Mouse (Mus musculus) adrenal gland, adult 2 months (tissue): ENCODE data around the gene Lcmt2. TPM values are rescaled to one million over a fixed set of nuclear protein-coding genes. Genes with fewer than 3 reads are reported as not detected.
A peak's percentile ranks its signal among the peaks of the same experiment; 100 is the strongest.
"Not testable (repeated sequence)": the region's sequence is repeated elsewhere in the genome, so short reads cannot be mapped to it uniquely, and the experiment has no call there.

Source experiments
- DNase-seq: peaks from one replicate; pipeline ENCODE4 v3.0.0; 2021
- long read RNA-seq: library from polyadenylated mRNA; stranded (forward); transcript quantifications from one replicate; pipeline ENCODE4 v2.0.0, GENCODE M21; 2021
- polyA plus RNA-seq: library from polyadenylated mRNA; depleted of rRNA; stranded (reverse); fragments of >200 nt; gene quantifications from 2 replicates; pipeline ENCODE4 v1.2.3, GENCODE M21; 2012; rRNA removed
- total RNA-seq, 2 experiments: library from RNA; stranded (reverse); gene quantifications; 2 replicates each; pipeline ENCODE4 v1.2.3; 2021

The Lcmt2 gene
- 10 to 100 TPM in 1 of 2 experiments, 1 to 10 TPM in 1; 7.0 to 11.8 TPM for total RNA-seq
- 17.9 and 18.1 TPM in 2 replicates for polyA plus RNA-seq
- long read RNA-seq, transcript Lcmt2-202 (1 exons, 3,056 nt), result major isoform, 24 of 24 reads
- long read RNA-seq, partial matches to known transcripts, result 0 of 24 reads
- long read RNA-seq, other reads (novel, unspliced or antisense), result 0 of 24 reads

DNA sequence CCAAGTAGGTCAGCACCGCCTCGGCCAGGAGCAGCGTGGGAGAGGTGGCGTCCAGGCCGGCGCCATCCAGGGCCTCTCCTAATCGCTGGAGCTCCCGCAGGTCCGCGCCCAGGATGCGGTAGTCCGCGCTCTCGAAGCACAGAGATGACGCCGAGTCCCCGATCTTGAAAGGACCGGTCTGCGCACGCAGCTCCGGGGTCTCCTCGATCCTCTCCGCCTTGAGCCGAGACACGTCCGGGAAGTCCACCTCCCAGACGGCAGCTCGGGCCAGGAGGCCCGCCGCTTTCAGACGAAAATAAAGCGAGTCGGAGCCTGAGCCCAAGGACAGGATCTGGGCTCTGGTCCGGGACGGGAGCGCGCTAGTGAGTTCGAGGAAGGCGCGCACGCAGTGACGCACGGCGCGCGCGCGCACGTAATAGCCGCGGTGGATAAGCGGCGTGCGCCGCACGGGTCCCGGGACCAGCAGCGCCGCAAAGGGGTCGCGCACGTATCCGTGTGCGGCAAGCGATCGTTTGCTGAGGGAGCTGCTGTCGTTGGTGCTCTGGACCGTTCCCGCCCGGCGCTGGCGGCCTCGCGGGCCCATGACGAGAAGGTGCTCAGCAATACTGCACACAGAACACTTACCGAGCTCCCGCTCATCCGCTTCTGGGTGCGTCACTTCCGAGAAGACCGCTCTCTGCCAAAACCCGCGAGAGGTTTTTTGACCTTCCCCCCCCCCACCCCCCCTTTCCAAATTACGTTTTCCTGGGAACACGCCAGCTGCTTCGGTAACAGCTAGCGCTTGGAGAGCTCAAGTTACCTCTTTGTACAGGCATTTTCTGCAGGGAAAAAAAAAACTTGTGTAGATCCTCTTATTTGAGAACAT is at the start of gene Lcmt2, which contains the start of gene Adal:
Gene Lcmt2, minus strand, starts transcription at position 636 of the 865 bp plus-strand sequence.
Gene Adal, plus strand, starts transcription at position 411 of the 865 bp plus-strand sequence.
- DNase-seq, result peak; percentile 96

DNA sequence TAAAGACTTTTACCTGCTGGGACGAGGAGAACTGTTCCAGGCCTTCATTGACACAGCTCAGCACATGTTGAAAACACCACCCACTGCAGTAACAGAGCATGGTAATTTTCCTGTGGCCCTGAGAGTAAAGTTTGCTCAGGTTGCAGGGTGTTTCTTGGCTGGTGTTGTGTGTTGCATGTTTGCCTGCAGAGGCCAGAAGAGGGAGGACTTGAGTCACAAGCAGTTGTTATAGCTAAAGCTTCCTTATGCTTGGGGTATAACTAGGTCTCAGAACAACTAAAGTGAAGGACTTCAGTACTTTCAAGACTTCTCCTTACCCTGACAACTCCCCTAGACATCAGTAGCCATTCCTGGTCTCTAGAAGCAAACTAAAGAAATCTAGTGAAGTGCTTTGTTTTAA is 48.1 kb upstream of the Lcmt2 start:
- DNase-seq, result no peak

DNA sequence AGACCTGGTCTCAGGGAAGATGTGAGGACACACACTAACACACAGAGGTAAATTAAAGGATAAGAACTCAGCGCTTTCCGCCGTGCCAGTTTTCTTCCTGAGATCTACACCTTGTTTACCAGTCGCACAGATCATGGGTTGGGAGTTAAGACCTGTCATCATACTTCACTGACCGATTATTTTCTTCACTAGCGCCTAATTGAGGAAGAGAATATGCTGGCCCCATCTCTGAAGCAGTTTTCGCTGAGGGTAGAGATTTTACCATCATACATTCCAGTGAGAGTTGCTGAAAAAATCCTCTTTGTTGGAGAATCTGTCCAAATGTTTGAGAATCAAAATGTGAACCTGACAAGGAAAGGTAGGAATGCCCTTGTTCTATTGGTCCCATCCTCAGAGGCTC is 43.7 kb upstream of the Lcmt2 start:
- no peak for DNase-seq

DNA sequence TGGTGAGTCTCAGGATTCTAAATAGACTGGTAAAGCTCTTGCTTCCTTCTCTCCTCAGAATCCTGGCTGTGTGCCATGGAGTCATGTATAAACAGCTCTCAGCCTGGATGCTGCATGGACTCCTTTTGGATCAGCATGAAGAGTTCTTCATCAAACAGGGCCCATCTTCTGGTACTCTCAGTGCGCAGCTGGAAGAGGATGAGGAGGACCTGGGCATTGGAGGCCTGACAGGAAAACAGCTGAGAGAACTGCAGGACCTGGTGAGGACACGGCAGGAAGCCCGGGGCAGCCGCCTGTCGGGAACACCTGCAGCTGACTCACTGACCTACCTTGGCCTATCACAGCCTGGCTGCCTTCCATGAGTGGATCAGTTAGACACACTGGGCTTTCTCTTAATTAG is 43.0 kb upstream of the Lcmt2 start:
- no peak for DNase-seq

DNA sequence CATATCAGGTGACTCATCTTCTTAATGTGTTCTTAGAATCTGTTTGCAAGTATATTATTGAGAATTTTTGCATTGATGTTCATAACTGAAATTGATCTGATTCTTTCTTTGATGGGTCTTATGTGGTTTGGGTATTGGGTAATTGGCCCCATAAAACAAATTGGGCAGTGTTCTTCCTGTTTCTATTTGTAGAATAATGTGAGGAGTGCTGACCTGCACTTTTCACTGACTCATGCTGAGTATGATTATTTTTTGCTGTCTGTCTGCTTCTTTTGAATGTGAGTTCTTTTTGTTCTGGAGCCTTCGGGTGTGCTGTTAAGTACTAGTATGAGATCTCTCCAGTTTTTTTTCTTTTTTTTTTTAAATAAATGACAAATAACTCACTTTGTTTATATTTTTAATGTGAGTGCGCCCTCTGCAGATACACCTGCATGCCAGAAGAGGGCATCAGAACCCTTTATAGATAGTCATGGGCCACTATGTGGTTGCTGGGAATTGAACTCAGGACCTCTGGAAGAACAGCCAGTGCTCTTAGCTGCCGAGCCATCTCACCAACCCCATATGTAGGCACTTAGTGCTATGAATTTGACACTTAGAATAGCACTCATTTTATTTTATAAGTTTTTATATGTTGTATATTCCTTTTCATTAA is 38.5 kb upstream of the Lcmt2 start:
- no peak for DNase-seq

DNA sequence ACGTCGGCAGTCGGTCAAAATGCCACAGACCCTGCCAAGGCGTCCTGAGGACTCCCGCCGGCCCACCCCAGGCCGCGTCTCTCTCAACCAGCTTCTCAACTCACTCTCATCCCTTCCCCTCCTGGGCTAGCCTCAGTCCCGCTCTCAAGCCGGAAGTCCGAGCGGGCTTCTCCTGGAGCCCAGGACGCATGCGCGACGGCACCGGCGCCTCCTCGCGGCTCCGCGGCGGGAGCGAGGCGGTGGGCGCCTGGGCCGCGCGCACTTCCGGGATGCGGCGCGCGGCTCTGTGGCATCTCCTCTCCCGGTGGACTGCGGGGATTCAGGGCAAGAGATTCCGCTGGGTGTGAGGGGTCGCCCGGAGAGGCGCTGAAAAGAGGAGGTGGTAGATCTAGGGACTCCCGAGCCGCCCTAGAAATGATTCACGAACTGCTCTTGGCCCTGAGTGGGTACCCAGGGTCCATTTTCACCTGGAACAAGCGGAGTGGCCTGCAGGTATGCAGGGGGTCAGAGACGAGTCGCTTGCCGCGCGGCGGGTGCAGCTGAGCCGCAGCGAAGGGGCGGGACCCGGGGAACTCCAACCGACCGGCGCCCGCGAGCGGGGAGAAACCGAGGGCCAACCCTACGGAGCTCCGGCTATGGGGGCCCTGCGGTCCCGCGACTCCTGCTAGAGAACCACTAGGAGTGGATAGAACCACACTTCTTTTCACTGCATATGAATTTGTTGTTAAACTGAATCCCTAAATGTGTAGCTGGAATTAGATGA is 30.7 kb upstream of the Lcmt2 start, which contains the start of gene Zscan29:
Gene Zscan29, minus strand, starts transcription at position 146 of the 763 bp plus-strand sequence.
- peak; percentile 95 for DNase-seq

DNA sequence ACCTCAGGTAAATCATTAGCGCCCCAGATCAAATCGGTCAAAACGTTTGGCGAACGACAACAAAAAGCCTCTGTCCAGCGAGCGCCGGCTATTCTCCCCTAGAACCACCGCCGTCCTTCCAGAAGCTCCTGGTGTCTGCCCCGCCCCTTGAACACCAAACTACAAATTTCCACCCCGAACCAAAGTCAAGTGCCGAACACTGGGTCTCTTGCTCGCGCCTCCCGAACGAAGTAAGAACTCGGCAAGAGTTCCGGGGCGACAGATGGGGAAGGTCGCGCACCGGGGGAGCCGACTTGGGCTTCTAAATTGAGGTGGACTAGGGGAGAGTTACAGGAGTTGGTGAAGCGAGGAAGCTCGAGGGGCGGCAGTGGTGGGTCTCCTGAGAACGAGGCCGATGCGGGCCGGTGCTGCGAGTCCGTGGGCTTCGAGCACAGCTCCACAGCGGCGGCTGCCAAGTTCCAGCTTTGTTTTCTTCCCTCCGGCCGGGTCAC is 30.1 kb upstream of the Lcmt2 start, which contains the start of gene Tubgcp4:
Gene Tubgcp4, plus strand, starts transcription at position 174 of the 491 bp plus-strand sequence.
- DNase-seq, result peak; percentile 80

DNA sequence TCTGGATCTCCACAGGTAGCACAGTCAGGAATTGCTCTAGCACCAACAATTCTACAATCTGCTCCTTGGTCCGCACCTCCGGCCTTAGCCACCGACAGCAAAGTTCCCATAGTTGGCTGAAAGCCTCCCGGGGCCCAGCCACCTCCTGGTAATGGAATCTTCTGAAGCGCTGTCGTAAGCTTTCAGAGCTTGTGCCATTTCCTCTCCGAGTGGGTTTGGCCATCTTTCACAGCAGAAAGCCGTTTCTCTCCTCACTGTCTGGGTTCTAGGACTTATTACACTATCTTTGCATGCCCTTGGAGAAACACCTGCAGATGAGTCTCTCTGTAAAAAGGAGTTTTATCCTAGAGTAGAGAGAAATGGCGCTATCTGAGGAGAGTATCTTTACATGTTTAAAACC is 29.4 kb upstream of the Lcmt2 start:
- DNase-seq, result peak; percentile 62

DNA sequence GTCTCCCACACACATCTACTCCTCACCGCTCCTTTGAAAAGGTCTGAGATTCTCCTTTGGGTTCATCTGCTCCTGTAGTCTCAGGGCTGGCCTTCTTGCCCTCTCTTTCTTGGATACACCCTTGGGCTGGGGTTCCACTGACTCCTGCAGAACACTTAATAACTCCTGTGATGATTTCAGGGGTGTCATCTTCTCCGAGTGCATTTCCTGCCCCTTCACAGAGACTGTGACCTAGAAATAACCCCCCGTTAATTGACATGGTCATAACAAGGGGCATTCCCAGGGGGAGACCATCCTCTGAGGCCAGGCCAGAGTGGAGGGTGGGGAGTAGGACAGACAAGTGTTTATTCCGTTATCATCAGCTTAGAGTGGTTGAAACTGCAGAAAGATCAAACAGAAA is 28.7 kb upstream of the Lcmt2 start:
- no peak for DNase-seq

DNA sequence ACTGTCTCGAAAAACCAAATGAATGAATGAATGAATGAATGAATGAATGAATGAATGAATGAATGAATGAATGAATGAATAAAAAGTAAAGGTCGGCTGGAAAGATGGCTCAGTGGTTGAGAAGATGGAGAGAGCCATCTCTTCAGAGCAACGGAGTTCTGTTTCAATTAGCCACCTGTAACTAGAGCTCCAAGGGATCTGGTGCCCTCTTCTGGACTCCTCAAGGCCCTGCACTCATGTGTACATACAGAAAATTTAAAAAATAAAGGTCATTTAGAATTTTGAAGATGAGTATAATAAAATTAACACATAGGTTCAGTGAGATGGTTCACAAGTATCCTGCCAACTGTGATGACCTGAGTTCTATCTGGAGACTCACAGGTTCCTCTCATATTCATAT is 12.6 kb upstream of the Lcmt2 start:
- DNase-seq, result no peak

DNA sequence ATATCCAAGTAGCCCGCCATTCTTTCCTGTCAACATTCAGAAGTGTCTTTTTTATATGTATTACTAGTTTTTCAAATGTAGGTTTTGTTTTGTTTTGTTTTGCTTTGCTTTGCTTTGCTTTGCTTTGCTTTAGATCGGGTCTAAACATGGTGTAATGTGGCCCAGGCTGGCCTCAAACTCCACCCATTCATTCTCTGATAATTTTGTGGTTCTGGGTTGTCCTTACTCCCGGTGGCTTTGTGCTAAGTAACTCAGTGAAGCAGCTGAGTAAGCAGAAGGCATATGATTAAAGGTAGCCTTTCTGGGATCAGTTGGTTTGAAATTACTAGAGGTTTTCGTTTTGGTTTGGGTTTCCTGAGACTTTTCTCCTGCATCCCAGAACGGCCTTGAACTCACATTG is 9.2 kb upstream of the Lcmt2 start:
- DNase-seq, result no peak

DNA sequence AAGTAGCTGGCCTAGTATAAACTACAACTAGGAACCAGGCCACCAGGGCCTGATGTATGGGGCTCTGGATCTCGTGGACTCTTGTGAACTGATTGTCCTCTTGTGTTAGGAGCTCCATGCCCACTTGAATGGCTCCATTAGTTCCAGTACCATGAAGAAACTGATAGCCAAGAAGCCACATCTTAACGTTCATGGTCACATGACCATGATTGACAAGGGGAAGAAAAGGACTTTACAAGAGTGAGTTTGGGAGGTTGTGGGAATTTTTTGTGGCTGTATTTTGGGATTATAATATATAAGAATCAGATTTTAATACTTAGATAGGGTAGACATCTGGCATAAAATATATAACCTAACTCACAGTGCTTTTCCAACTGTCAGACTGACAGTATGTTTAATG is 2.0 kb upstream of the Lcmt2 start:
- no peak for DNase-seq

DNA sequence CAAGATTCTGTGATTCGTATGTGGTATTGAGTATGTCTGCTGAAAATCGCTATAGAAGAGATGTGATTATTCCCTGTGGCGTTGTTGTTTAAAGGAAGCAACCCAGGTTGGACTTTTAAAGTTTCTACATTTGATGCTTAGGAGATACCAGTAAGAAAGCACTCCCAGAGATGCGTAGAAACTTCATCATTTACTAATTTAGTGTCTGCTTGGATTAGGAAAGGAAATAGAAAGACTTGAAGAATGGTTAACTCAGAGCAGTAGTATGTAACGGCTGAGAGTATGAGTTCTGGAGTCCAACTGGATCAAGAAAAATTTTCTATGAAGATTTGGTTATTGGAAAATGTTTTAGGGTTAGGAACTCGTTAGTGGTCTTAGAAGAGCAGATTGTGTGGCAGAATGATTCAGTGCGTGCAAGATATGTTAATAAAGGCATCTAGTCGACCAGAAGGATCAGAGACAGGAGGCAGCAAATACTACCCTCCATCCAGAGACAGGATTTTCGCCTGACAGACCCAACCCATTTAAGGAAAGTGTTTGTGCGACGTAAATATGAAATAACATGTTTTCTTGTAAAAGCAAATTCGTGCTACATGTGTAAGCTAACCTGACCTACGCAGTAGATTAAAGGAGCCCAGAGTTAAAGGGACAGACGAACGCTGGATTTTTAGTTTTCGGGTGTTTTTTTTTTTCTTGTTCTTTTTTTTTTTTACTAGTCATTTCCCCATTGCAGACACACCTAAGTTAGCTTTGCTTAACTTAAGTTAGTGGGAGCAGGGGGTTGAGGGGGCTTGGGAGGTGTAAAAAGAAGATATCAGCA is 973 bp upstream of the Lcmt2 start:
- no peak for DNase-seq

DNA sequence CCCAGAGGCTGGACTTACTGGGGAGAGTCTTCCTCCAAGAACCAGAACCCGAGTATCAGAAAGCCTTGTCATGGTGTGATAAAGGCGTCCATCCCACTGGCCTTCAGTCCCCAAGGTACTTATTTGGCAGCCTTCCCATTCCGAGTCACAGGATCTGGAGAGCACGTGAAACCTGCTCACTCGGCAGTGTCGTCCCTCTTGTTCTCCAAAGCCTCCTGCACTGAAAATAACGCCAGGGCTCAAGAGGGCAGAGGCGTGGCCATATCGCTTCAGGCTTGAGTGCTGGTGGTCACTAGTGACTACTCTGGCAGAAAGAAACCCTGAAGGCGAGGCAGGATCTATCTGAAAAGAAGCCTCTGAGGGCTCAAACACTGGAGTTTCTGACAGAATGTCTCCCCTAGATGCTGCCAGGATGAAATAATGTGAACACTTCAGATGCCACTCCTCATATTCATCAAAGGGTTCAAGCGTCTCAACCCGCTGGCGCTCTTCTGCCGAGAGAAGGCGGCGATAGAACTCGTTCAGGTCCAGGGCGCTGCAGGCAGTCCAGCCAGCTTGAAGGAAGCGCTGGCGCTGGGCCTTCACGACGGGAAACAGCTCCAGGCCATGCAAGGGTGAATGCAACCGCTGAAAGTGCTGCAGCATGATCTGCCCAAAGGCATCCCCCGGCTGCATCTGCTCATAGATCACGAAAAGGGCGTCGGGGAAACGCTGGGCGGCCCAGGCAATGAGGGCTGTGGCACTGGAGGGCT is 1.0 kb downstream of the Lcmt2 start:
- DNase-seq, result peak; percentile 63

DNA sequence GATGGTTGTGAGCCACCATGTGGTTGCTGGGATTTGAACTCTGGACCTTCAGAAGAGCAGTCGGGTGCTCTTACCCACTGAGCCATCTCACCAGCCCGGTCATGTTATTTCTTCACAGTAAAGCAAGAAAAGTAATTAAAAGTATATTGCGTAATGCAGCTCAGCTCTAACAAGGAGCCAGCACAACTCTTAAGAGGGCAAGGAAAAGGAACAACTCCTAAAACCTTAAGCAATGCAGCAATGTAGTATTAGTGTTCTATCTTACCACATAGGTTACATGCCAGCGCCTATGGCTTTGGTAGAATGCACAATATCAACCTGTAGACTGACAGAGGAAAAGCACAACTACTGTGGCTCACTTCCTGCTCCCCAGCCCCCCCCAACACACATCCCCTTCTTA is 3.1 kb downstream of the Lcmt2 start:
- no peak for DNase-seq

DNA sequence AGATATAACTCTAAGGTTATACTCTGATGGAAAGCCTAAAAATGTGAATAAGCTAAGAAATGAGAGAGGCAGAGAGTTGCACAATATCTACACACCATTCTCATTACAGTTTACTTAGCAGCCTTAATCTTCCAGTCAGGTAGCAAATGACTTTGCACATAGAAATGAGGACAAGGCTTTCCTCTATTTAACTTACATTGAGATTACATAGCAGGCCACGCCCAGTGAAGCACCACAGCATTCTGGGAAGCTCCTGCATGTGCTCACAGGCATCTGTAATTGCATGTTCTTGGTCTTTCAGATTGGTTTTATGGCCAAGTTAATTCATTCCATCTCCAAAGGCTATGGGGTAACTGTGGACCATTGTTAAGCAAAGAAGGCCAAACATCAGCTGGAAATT is 7.6 kb downstream of the Lcmt2 start:
- DNase-seq, result no peak

DNA sequence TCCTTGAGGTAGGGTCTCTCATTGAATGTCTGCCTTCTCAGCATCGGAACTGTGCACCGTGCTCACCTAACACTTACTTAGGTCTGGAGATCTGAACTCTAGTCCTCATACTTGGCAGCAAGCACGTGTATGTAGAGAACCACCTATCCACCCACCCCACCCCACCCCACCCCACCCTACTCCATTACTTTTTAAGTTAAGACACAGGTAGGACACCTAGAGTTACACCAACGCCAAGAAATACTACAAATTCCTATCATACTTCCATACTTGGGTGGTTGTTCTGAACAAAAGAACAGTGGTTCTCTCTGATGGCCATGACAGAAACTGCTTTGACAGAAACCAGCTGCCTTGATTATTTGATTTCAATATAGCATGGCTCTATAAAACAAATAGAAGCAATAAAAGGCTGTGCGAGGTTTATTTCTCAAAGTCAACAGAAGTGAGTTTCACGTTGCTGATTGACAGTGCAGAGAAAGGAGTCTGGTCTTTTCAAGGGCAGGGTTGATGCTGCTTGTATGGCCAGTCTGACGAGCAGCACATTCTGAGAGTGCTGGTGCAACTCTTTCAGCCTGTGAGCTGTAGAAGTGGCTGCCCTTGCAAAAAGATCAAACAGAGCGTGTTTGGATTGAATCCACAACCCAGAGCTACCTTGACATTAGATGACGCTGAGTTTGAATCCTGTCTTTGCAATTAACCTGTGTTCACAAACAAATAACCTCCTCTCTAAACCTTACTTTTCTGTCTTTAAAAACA is 11.4 kb downstream of the Lcmt2 start:
- peak; percentile 57 for DNase-seq

DNA sequence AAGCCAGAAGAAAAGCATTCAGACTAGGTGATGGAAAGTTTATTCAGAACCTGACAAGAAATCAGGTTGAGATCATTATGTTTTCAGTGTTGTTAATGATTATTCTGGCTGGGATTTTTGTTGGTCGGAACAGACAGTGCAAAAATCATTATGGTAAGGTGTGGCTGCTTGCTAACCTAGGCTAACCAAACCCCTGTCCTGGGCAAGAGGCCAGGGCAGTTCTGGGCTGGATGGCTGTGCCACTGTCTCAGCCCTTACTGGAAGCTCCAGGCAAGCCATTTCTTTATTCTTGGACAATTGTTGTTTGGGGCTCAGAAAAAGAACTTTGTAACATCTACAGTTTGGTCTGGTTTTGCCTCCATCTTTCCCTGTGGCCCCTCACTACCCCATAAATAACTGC is 12.9 kb downstream of the Lcmt2 start:
- no peak for DNase-seq

DNA sequence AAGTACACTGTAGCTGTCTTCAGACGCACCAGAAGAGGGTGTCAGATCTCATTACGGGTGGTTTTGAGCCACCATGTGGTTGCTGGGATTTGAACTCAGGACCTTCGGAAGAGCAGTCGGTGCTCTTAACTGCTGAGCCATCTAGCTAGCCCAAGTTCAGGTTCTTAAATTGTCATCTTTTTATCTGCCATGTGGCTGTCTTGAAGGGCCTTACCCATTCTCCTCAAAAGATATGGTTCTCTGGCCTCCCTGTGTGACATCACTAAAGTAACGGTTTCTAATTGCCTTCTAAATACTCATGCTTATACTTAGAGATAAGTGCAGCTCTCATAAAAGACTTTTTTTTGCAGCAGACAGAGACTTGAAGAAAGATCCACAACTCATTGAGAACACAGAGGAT is 14.2 kb downstream of the Lcmt2 start:
- not testable (repeated sequence) for DNase-seq

DNA sequence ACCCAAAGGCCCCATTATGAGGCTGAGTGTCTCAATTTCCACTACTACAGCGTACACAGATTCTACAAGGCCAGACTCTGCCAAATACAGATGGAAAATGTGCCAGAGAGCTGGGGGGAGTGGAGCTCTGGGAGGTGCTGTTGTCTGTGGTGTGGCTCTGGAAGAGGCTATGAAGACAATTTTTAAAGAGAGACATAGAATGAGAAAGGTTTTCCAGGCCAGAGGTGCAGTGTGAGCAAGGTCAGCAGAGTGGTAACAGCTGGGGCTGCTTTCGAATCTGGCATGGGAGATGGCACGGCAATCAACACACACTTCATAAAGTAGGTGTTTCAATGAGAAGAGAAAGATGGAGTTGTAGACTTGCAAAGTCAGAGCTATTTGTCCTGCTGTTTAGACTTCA is 21.2 kb downstream of the Lcmt2 start:
- no peak for DNase-seq
